Mouse (Mus musculus) cortical plate, adult 2 months (tissue): Measurements from ENCODE around the gene Gm26897. TPM values are rescaled to one million over a fixed set of nuclear protein-coding genes. Genes with fewer than 3 reads are reported as not detected.

ENCODE experiments used
- H3K27ac ChIP-seq: fragments of 200-500 bp; 2 replicates; pipeline ENCODE4 v1.5.1; 2012; ENCODE audit warnings: low read length, control low read depth, inconsistent platforms; ENCODE audit not compliant: insufficient read depth
- H3K4me1 ChIP-seq: fragments of 200-500 bp; 2 replicates; pipeline ENCODE4 v1.6.1; 2011; ENCODE audit warnings: low read length; ENCODE audit not compliant: control insufficient read depth, insufficient read depth
- H3K4me3 ChIP-seq: fragments of 200-500 bp; 2 replicates; pipeline ENCODE4 v1.5.1; 2011; ENCODE audit warnings: mild to moderate bottlenecking, low read length, control low read depth; ENCODE audit not compliant: insufficient read depth
- CTCF ChIP-seq: fragments of 200-500 bp; IDR thresholded peaks from 2 replicates; pipeline ENCODE4 v1.5.1; 2011; ENCODE audit warnings: mild to moderate bottlenecking, control low read depth, low read length; ENCODE audit not compliant: insufficient read depth; ENCODE audit errors: extremely low read depth
- POLR2A ChIP-seq: fragments of 200-500 bp; IDR thresholded peaks from 2 replicates; pipeline ENCODE4 v1.6.1; 2011; ENCODE audit warnings: mild to moderate bottlenecking, low read length, control low read depth; ENCODE audit not compliant: insufficient read depth; ENCODE audit errors: extremely low read depth
- polyA plus RNA-seq: library from polyadenylated mRNA; depleted of rRNA; stranded (reverse); fragments of >200 nt; gene quantifications from 2 replicates; pipeline ENCODE4 v1.2.3, GENCODE M21; 2012; rRNA removed

Gene Gm26897
- not detected in 2 replicates for polyA plus RNA-seq

DNA sequence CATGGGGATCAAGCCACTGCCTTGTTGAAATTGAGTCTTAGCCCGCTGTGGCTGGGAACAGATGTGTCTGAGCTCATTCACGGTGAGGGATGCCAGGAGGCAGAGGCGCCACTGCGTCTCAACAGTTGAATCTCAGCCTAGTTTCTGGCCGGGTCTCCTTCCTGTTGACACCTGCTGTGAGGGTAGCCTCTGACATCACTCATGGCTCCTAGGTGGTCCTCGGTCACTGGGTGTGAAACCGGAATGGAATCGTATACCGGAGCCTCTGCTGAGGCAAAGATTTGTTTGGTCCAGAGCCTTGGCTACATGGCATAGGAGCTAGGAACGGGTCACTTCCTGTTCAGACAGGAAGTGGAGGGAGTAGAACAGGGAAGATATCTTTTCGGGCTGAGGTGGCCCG is at the start of gene Gm26897:
Gene Gm26897, plus strand, starts transcription at position 74 of the 400 bp plus-strand sequence.
- Histone ChIP-seq H3K4me1 (no peaks in the 10 kb centered on the region), H3K27ac (no peak within 1 kb of the TSS), H3K4me3 (no peak within 1 kb of the TSS)
- no peak for TF ChIP-seq CTCF
- no peak for TF ChIP-seq POLR2A

DNA sequence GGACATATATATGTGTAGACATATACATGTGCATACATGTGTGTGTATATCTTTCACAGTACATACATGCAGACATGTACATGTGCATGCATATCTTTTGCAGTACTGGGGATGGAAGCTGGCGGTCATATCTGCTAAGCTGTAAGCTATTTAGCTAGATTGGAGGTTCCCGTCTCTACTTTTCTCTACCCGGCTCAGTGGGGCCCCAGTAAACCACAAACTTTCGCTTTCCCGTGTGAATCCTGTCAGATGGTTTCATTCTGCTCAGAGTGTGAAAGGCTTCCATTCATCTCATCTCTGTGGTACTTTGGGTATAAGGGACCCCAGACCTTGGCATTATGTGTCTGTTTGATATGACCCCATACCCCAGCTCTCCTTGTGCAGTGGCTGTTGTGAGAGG is 46.4 kb upstream of the Gm26897 start:
- no peaks in the 10 kb centered on the region for H3K4me1 ChIP-seq
- TF ChIP-seq POLR2A (no peak), CTCF (no peak)

DNA sequence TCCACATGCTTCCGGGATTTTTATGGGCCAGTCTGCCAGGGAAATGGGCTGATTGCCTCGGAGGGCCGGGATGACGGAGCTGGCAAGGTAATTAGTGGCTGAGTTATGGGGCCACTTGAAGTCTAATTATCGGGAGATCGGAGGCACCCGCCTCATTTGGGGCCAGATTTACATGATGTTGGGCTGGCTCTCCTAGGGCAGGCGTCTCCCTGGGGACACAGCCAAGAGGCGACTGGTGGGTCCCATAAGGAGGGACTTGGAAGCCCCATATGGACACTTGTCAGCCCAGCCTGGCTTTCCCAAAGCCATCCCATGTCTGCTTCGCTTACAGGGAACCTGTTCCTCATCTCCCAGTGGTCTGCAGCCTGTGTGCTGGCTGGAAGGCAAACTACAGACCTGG is 45.1 kb upstream of the Gm26897 start:
- Histone ChIP-seq H3K27ac (no peak overlapping the region), H3K4me1 (no peaks in the 10 kb centered on the region), H3K4me3 (no peak overlapping the region)
- TF ChIP-seq CTCF = no peak
- no peak for TF ChIP-seq POLR2A

More for the DNA sequence above, 46.4 kb upstream of the Gm26897 start:
- Histone ChIP-seq H3K4me3 (no peak overlapping the region), H3K27ac (no peak overlapping the region)

DNA sequence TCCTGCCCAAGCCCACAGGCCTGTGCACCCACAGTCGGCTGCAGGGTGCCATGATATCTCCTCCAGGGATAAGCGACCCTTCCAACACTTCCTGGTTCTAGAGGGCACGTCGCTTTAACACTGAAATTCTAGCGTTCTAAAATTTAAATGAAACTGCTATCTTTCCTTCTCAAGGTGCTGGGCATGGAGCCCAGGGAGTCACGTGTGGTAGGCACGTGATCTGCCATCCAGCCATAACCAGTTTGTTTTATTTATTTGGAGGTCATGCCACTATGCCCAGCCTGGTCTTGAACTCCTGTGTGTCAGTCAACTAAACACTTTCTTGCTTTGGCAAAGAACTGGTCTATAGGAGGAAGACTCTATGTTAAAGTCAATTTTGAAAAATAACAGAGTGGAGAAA is 35.7 kb upstream of the Gm26897 start:
- no peak overlapping the region for H3K27ac ChIP-seq
- no peak overlapping the region for H3K4me3 ChIP-seq
- no peak for TF ChIP-seq CTCF
- TF ChIP-seq POLR2A = no peak
- H3K4me1 ChIP-seq = no peaks in the 10 kb centered on the region

DNA sequence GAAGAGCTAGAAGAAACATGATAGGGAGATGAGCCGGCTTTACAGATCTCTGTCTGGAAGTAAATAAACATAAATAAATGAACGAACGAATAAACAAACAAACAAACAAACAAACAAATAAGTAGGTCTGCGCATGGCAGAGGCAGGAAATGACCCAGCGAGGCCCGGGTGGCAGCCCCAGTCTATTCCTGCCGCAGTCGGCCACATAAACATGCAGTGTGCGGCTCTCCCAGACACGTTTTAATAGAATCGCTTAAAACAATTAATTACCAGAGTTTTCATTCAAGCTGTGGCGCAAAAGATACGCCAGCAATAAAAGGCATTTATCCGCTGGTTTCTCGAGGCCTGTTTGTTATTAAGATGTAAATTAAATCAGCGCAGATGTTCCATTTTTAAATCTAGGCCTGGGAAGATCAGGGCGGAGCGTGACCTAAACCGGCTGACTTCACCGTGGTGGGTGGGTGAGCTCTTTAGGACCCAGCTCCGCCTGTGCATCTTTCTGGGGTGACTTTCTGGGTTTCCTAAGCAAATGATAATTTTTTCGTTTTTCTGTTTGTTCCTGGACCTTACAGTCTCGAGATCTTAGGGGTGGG is 33.9 kb upstream of the Gm26897 start:
- Histone ChIP-seq H3K4me3 (no peak overlapping the region), H3K4me1 (no peaks in the 10 kb centered on the region), H3K27ac (no peak overlapping the region)
- no peak for TF ChIP-seq POLR2A

DNA sequence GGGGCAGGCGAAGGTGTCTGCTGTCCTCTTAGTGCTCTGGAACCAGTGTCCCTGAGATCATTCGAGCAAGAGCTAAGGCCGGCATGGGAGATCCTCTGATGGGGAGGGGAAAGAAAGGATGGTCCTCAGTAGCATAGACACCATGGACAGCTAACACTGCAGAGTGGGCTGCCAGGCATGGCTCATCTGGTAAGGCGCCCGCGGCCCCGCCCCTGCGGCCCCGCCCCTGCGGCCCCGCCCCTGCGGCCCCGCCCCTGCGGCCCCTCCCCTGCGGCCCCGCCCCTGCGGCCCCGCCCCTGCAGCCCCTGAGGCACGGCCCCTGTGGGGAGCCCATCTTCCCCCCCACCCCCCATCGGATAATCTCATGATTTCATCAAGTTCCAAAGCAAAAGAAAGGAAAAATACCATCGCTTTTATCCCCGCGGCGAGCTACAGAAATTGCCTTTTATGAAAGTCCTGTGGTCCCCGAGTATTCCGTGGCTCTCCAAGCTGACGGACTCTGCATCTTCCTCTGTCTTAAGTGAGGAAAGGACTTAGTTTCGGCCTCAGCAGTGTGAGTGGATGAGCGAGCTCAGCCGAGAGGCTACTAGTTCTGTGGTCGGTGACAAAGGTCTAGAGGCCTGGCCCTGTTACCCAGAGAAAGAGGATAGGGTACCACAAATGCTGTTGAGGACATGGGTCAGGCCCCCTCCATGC is 31.9 kb upstream of the Gm26897 start:
- H3K4me1 ChIP-seq = no peaks in the 10 kb centered on the region
- H3K4me3 ChIP-seq = no peak overlapping the region
- H3K27ac ChIP-seq = no peak overlapping the region
- TF ChIP-seq POLR2A = no peak
- no peak for TF ChIP-seq CTCF

DNA sequence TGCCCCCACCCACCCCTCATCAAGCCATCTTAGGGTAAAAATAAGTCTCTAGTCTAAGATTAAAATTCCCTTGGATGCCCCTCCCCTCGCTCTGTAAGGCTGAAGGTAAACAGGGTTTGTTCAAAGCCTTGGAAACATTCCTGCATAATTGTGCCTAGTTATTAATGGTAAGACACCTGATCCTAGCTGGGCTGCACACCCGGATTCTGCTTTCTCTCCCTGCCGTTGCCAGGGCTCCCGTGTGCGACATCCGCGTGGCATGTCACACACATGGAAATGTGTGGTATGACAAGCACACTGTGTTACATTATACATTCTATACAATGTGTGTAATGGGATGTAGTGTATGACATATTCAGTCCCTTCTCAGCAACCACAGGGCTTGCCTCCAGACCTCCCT is 30.1 kb upstream of the Gm26897 start:
- H3K4me1 ChIP-seq = no peaks in the 10 kb centered on the region
- H3K27ac ChIP-seq = no peak overlapping the region
- no peak overlapping the region for H3K4me3 ChIP-seq
- TF ChIP-seq POLR2A (no peak), CTCF (no peak)

DNA sequence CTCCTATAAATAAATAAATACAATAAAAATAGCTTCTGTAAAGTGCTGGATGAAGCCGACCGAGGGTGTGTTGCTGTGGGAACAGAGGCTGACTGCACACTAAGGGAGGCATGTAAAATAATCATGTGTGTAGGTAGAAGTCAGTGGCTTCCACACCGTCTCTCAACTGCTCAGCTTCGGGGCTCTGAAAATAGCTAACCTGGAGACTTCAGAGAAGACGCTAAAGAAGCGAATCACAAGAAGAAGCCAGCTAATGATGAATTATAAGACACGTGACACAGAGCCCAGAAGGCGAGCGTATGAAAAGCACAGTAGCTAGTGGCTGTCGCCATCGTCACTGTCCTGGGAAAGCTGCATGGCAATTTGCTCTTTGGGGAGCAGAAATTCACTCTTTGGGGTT is 29.4 kb upstream of the Gm26897 start:
- Histone ChIP-seq H3K27ac (no peak overlapping the region), H3K4me3 (no peak overlapping the region), H3K4me1 (no peaks in the 10 kb centered on the region)
- TF ChIP-seq POLR2A (no peak), CTCF (no peak)

DNA sequence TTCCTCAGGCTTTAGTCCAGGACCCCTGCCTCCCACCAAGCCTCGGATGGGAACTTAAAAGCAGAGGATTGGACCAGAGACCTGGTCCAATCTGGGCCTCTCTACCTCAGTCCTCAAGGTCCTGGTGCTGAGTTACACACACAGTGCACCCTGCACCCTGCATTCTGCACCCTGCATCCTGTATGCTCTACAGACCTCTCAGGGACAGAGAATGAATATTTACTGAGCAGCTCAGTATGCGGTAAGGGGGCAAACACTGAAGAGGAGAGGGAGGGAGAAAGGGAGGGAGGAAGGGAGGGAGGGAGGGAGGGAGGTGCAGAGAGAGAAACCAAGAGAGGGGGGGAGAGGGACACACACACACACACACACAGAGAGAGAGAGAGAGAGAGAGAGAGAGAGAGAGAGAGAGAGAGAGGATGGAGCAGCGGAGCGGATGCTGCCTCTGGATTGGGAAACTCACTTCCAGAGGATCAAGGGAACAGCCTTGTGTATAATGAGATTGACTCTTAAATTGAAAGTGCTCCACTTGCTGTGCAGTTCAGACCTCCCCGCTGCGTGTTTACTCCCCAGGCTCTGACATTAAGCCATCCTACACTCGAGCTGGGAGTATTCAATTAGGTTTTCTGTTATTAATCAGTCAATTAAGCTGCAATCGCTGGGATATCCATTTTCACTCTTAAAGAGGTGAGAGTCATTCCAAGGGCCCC is 24.4 kb upstream of the Gm26897 start:
- TF ChIP-seq POLR2A = no peak
- TF ChIP-seq CTCF = no peak
- Histone ChIP-seq H3K4me3 (no peak overlapping the region), H3K27ac (no peak overlapping the region), H3K4me1 (no peaks in the 10 kb centered on the region)

DNA sequence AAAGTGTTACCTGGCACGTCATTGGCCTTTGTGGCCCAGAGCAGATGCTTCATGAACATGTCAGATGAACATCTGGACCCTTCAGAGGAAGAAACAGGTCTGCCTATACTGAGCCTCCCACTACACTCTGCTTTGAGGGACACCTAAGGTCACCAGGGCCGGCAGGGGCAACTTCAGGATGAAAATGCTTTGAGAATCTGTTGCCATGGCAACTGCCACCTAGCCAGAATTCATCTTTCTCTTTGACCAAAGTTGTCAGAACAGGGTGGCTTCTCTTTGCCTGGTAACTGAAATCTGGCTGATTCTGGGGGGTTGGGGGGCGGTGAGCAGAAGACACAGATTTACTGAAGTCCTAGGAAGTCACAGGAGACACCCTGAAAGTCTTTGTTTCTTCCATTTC is 14.7 kb upstream of the Gm26897 start:
- no peak for TF ChIP-seq CTCF
- no peak for TF ChIP-seq POLR2A

DNA sequence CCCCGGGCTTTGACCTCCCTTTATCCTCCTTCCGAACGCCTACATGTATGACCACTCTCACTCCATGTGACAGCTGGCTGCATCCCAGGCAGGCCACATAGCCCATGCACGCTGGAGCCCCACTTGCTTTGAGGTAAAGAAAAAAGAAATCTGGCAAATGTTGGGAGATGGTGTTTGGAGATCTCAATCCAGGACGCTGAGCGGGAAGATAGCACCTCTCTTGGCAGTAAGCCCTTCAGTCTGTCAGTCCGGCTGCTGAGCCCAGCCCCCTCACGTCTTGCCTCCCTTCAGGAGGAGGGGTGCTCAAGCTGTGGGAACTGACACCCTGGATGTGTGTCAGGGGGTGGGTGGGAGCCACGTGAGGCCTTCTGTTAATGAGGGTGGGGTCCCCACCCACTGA is 13.0 kb upstream of the Gm26897 start:
- Histone ChIP-seq H3K27ac (no peak overlapping the region), H3K4me1 (peaks cover 6% of the 10 kb centered on the region), H3K4me3 (no peak overlapping the region)
- TF ChIP-seq CTCF (no peak), POLR2A (no peak)

More for the DNA sequence above, 14.7 kb upstream of the Gm26897 start:
- H3K27ac ChIP-seq = no peak overlapping the region
- no peak overlapping the region for H3K4me3 ChIP-seq
- H3K4me1 ChIP-seq = peaks cover 6% of the 10 kb centered on the region
